Mouse (Mus musculus): ENCODE data around the gene Amh. TPM values are rescaled to one million over a fixed set of nuclear protein-coding genes. Genes with fewer than 3 reads are reported as not detected.
A peak's percentile ranks its signal among the peaks of the same experiment; 100 is the strongest.

Gene Amh
- polyA plus RNA-seq, 1 experiment = 3.2 TPM

DNA sequence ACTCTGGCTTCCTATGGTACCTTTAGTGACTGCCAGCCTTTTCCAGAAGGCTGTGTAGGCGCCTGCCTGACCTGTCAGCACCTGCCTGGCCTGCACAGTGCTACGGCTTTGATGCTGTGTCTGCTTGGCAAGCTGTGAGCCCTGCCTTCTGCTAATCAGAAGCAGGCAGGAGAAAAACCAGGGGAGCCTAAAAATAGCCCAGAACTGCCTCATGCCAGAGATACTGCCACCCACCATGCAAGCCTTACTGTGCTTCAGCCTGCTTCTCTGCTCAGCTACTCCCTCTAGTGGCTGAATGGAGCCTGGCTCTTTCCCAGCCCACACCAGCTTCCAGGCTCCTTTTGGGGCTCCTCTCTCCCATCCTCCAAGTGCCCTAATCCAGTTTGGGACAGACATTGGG is 30.5 kb upstream of the Amh start:
- peak; percentile 69; the same call in 1 of the 2 replicates for TF ChIP-seq CTCF (IDR thresholded peaks at IDR 0.05; ENCODE audit: control insufficient read depth, insufficient read depth, insufficient replicate concordance, low read depth, low read length)
- TF ChIP-seq POLR2A (IDR thresholded peaks at IDR 0.05; ENCODE audit: control insufficient read depth, low read depth, low read length) = no peak
- H3K36me3 ChIP-seq (ENCODE audit: control insufficient read depth, insufficient read depth, low read length) = peaks cover 8% of the 10 kb centered on the region
- H3K4me3 ChIP-seq (ENCODE audit: control insufficient read depth, low read depth, low read length) = no peak overlapping the region
- no peak overlapping the region for H3K27ac ChIP-seq (ENCODE audit: control insufficient read depth, insufficient read depth, low read depth, low read length)
- no peaks in the 10 kb centered on the region for H3K27me3 ChIP-seq (ENCODE audit: control insufficient read depth, insufficient read depth, low read length)
- peaks cover 4% of the 10 kb centered on the region; the same call in 1 of the 2 replicates for H3K4me1 ChIP-seq (ENCODE audit: control insufficient read depth, insufficient read depth, low read length)

DNA sequence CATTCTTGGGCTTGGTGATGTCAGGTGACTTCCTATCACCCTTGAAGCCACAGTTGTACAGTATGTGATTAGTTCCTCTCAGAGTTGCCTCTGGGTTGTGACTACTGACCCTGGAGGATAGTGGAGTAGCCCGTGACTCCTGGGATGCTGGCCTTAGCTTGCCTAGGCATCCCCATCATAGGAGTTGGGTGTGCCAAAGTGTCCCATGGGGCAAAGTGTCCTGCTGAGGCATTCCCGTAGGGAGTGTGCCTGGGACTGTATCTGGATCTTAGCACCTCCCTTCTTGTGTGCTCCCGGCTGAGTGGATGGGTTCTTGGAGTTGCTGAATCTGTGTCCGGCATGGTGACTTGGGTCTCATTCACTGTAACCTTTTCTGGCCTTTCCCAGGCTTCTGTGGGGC is 30.1 kb upstream of the Amh start:
- Histone ChIP-seq H3K4me1 (ENCODE audit: control insufficient read depth, insufficient read depth, low read length) (peaks cover 4% of the 10 kb centered on the region; the same call in 1 of the 2 replicates), H3K27ac (ENCODE audit: control insufficient read depth, insufficient read depth, low read depth, low read length) (no peak overlapping the region), H3K4me3 (ENCODE audit: control insufficient read depth, low read depth, low read length) (no peak overlapping the region), H3K36me3 (ENCODE audit: control insufficient read depth, insufficient read depth, low read length) (peaks cover 7% of the 10 kb centered on the region), H3K27me3 (ENCODE audit: control insufficient read depth, insufficient read depth, low read length) (no peaks in the 10 kb centered on the region)
- TF ChIP-seq POLR2A (IDR thresholded peaks at IDR 0.05; ENCODE audit: control insufficient read depth, low read depth, low read length) (no peak), CTCF (IDR thresholded peaks at IDR 0.05; ENCODE audit: control insufficient read depth, insufficient read depth, insufficient replicate concordance, low read depth, low read length) (no peak)

DNA sequence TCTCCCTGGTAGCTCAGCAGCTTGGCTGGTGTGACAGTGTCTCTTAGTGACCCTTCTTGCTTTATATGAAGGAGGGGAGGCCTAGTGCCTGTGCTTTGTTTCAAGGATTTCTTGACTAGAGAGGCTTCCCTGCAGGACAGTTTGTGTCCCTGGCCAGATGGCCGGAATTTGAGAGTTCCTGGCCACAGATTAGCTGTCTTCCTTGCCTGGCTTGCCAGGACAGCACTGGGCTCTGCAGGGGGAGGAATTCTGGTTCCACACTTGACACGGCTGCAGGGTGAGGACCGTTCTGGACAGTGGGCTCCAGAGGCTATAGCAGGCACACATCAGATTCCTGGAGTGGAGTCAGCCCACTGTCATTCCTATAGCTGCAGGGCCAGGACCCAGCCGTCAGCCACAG is 29.3 kb upstream of the Amh start:
- H3K4me3 ChIP-seq (ENCODE audit: control insufficient read depth, low read depth, low read length) = no peak overlapping the region
- no peak overlapping the region for H3K27ac ChIP-seq (ENCODE audit: control insufficient read depth, insufficient read depth, low read depth, low read length)
- H3K36me3 ChIP-seq (ENCODE audit: control insufficient read depth, insufficient read depth, low read length) = peaks cover 7% of the 10 kb centered on the region
- H3K4me1 ChIP-seq (ENCODE audit: control insufficient read depth, insufficient read depth, low read length) = peaks cover 4% of the 10 kb centered on the region; the same call in 1 of the 2 replicates
- H3K27me3 ChIP-seq (ENCODE audit: control insufficient read depth, insufficient read depth, low read length) = no peaks in the 10 kb centered on the region
- TF ChIP-seq POLR2A (IDR thresholded peaks at IDR 0.05; ENCODE audit: control insufficient read depth, low read depth, low read length) (no peak), CTCF (IDR thresholded peaks at IDR 0.05; ENCODE audit: control insufficient read depth, insufficient read depth, insufficient replicate concordance, low read depth, low read length) (no peak)

DNA sequence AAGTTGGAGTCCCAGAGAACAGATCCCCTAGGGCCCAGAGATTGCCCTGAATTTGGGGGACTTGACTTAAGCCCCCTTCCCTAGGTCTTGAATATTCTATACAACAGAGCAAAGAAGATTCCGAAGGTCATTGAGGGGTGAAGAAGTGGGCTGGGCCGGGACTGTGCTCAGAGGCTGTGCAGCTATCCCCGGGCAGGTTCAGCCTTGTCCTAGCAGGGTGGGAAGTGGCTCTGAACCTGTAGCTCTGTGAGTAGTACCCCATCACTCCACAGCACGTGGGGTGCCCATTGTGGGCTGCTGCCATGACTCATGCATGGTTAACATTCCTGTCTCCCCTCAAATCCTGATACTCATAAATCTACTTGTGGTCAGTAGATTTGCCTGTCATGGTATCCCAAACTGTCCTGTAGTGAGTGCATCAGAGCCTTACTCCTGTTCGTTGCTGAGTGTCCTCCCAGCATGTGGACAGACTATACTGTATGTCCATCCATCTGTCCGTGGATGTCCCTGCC is 28.6 kb upstream of the Amh start:
- no peaks in the 10 kb centered on the region for H3K27me3 ChIP-seq (ENCODE audit: control insufficient read depth, insufficient read depth, low read length)
- H3K4me3 ChIP-seq (ENCODE audit: control insufficient read depth, low read depth, low read length) = no peak overlapping the region
- peaks cover 5% of the 10 kb centered on the region for H3K36me3 ChIP-seq (ENCODE audit: control insufficient read depth, insufficient read depth, low read length)
- H3K27ac ChIP-seq (ENCODE audit: control insufficient read depth, insufficient read depth, low read depth, low read length) = no peak overlapping the region
- H3K4me1 ChIP-seq (ENCODE audit: control insufficient read depth, insufficient read depth, low read length) = peaks cover 4% of the 10 kb centered on the region; the same call in 1 of the 2 replicates
- TF ChIP-seq CTCF (IDR thresholded peaks at IDR 0.05; ENCODE audit: control insufficient read depth, insufficient read depth, insufficient replicate concordance, low read depth, low read length) (no peak), POLR2A (IDR thresholded peaks at IDR 0.05; ENCODE audit: control insufficient read depth, low read depth, low read length) (no peak)

DNA sequence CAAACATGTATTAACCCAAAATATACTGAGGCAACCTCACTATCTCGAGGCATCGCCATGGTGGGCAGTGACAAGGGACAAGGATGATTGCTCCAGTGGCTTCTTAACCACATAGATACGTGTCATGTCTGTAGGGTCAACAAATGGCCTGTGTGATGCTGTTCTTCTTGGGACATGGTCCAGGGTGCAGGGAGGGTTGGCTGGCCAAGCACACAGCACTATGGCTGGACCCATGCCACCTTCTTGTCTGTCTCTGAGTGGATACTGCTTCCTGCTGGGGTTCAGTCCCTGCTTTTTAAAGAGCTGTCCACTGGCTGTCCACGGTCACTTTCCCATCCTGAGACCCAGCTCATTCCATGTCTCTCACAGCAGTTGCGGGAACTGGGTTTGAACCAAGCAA is 27.9 kb upstream of the Amh start:
- Histone ChIP-seq H3K36me3 (ENCODE audit: control insufficient read depth, insufficient read depth, low read length) (peaks cover 4% of the 10 kb centered on the region), H3K4me3 (ENCODE audit: control insufficient read depth, low read depth, low read length) (no peak overlapping the region), H3K4me1 (ENCODE audit: control insufficient read depth, insufficient read depth, low read length) (peaks cover 4% of the 10 kb centered on the region; the same call in 1 of the 2 replicates), H3K27me3 (ENCODE audit: control insufficient read depth, insufficient read depth, low read length) (no peaks in the 10 kb centered on the region), H3K27ac (ENCODE audit: control insufficient read depth, insufficient read depth, low read depth, low read length) (no peak overlapping the region)
- TF ChIP-seq CTCF (IDR thresholded peaks at IDR 0.05; ENCODE audit: control insufficient read depth, insufficient read depth, insufficient replicate concordance, low read depth, low read length) (no peak), POLR2A (IDR thresholded peaks at IDR 0.05; ENCODE audit: control insufficient read depth, low read depth, low read length) (no peak)

DNA sequence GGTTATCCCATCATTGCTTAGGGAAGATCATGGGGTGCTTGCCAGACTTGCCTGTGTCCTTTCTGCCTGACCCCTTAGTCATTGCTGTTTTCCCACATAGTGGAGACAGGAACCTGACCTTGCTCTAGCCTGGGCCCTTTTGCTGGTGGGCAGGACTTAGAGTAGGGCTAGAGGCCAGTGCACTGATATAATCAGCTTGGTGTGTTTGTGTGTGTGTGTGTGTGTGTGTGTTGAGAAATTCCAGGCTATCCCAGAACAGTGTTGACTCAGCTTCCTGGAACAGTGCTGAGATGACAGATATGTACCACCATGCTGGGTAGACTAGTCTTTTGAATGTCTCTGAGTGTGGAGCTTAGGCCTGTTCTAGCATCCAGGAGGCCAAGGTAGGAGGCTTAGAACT is 25.5 kb upstream of the Amh start:
- TF ChIP-seq POLR2A (IDR thresholded peaks at IDR 0.05; ENCODE audit: control insufficient read depth, low read depth, low read length) (no peak), CTCF (IDR thresholded peaks at IDR 0.05; ENCODE audit: control insufficient read depth, insufficient read depth, insufficient replicate concordance, low read depth, low read length) (no peak)
- Histone ChIP-seq H3K4me1 (ENCODE audit: control insufficient read depth, insufficient read depth, low read length) (no peaks in the 10 kb centered on the region), H3K27me3 (ENCODE audit: control insufficient read depth, insufficient read depth, low read length) (no peaks in the 10 kb centered on the region), H3K27ac (ENCODE audit: control insufficient read depth, insufficient read depth, low read depth, low read length) (no peak overlapping the region), H3K4me3 (ENCODE audit: control insufficient read depth, low read depth, low read length) (no peak overlapping the region), H3K36me3 (ENCODE audit: control insufficient read depth, insufficient read depth, low read length) (no peaks in the 10 kb centered on the region; the same call in none of the 2 replicates)

DNA sequence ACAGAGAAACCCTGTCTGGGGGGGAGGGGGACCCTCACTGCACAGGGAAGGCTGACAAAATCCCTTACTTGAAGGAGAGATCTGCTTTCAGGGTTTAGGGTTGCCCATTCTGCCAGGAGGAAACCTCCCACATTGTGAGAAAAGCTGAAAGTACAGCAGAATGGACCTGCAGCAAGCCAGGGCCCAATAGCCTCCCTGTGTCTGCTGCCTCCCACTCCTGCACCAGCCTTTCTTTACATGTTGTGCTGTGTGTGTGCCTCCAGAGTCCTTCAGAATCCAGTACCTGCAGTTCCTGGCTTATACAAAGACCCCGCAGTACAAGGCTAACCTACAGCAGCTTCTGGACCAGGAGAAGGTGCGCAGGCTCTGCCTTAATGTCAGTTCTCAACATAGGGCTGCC is 20.7 kb upstream of the Amh start:
- Histone ChIP-seq H3K27ac (ENCODE audit: control insufficient read depth, insufficient read depth, low read depth, low read length) (no peak overlapping the region), H3K36me3 (ENCODE audit: control insufficient read depth, insufficient read depth, low read length) (no peaks in the 10 kb centered on the region; the same call in none of the 2 replicates), H3K4me1 (ENCODE audit: control insufficient read depth, insufficient read depth, low read length) (no peaks in the 10 kb centered on the region), H3K27me3 (ENCODE audit: control insufficient read depth, insufficient read depth, low read length) (no peaks in the 10 kb centered on the region), H3K4me3 (ENCODE audit: control insufficient read depth, low read depth, low read length) (no peak overlapping the region)
- TF ChIP-seq CTCF (IDR thresholded peaks at IDR 0.05; ENCODE audit: control insufficient read depth, insufficient read depth, insufficient replicate concordance, low read depth, low read length) (no peak), POLR2A (IDR thresholded peaks at IDR 0.05; ENCODE audit: control insufficient read depth, low read depth, low read length) (no peak)
